In the genomic region with DNA sequence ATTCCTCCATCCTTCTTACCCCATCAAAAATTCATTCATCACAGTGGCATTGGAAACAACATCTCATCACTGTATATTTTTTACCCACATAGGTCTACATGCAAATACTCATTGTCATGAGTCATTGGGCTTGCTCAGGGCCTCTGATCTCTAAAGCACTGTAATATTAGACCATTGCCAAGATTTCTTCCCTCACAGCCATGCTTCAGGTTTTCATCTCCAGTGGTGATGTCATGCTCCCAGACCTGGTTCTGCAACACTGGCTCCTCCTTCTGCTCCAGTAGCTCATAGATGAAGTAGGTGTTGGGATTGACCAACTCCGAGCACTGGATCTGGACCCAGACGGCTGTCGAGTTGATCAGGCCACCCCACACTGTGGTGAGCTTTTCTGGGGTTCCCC, we compare ENCODE assay signal across 14 mouse cellular contexts.
"Had no signal": no experiment of that assay in that cellular context is flagged by ENCODE, and none has a peak within 500 bp of the region (broad histone marks: within the 10 kb centered on the region; RNA-seq: fewer than 3 reads in every experiment).

No protein-coding gene starts in this region.

- DNase-seq: gastrocnemius, adult 2 months; gastrocnemius, postnatal 10 days; gastrocnemius, postnatal 36 days; heart, adult 2 months; heart, postnatal 14 days; heart, postnatal 36 days; kidney, adult 11 months; kidney, adult 2 months; kidney, adult 9 months; kidney, postnatal 14 days; kidney, postnatal 36 days; layer of hippocampus, adult 9-11 months; layer of hippocampus, postnatal 36 days; left cerebral cortex, postnatal 4 days had no signal
